Mouse (Mus musculus): ENCODE data around the gene Zfp128. TPM values are rescaled to one million over a fixed set of nuclear protein-coding genes. Genes with fewer than 3 reads are reported as not detected.
"Not testable (repeated sequence)": the region's sequence is repeated elsewhere in the genome, so short reads cannot be mapped to it uniquely, and the experiment has no call there.

Zfp128 gene
- 3.4 and 3.6 TPM in 2 replicates for total RNA-seq (2014; fragmentation: Nextera tagmentation)
- 2.5 and 3.1 TPM in 2 replicates for total RNA-seq (2017)

DNA sequence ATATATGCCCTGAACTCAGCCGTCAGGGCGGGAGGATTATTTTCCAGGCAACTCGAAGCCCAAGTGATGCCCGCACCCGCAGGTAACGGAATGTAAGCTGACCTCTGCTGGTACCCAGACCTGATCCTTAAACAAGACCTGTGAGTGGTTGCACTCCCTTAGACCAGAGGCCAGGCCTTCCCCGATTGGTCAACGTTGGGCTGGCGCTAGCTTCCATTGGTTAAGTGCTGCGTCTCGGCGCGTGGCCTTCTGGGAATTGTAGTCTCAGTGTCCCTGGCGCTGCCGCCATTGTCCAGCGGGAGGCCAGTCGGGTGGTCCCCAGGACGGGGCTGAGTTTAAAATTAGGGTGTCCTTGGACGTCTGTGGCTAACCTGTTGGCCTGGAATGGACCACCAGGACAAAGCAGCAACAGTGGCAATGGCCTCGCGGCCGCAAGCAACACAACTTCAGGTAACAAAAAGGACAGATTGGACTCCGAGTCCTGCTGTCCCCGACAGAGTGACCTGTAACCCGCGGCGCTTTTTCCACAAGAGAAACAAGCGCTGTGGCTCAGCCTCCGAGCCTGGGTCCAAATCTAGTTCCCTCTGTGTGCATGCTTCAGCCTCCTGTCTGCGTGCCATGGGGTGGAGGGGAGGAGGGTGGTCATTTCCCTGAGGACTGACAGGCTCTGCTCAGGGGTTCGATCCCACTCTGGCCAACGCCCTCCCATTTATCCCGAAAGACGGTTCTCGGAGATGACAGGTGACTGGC is at the start of gene Zfp128:
Gene Zfp128, plus strand, starts transcription at position 267 of the 750 bp plus-strand sequence.
- peak; percentile 99 for ATAC-seq (replicated peaks; ENCODE audit: poor library complexity, severe bottlenecking)

DNA sequence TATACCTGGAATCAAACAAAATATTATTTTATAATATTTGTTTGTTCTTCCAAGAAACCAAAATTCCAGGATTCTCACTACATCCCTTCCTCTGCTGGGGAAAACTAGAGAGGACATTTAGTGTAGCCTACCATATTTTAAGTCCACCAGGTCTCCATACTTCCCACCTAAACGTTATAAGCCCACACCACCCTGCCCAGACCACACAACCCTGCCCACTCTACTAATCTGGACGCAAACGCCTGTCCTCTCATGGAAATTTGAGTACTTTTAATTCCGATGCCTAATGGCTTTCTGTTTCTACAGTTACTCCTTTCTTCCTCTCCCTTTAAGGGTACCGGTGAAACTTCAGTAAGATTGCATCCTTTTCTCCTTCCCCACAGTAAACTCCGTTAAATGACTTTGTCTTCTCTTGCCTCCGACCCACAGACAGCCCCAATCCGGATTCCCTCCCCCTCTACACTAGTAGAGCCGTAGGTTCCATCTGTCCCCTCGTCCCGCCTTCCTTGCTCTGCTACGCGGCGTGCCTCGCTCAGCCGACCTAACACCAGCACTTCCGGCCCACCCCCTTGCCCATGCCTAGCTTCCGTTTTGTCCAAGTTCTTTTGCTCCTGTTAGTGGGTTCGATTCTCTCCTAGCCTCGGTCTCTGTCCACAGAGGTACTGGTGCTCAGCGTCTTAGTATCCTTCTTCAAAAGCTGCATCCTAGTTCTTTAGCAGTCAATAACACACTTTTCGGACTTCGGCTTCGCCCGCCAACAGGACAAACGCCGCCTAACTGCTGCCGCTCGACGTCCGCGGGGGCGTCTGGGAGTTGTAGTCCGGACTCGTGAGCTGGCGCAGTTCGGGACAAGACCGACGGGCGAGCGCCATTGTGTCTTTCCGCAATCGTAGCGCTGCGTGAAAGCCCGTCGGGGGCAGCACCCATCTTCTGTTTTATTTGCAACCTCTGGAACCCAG is 46.5 kb upstream of the Zfp128 start, which contains the start of gene Zfp110:
Gene Zfp110, plus strand, starts transcription at position 600 of the 959 bp plus-strand sequence.
- ATAC-seq (replicated peaks; ENCODE audit: poor library complexity, severe bottlenecking), result peak; percentile 95

DNA sequence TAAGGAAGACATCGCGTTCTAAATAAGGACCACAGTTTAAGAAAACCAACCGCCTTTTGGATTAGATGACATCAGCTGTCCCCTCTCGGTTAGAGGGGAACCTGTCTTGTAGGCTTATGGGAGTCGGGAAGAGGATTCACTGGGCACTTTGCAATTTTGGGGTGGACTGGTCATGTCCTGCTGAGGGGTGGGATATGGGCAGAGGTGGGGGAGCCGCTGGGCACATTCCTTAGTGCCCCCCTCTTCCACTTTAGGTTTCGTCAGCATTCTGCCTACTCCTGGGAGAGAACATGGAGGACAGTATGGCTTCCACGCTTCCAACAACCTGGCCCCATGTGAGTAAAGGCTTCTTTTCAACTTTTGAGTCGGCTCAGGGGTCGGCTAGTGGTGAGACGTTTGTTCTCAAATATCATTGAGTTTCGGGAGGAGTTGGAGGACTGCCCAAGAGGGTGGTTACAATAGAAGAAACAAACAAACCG is 45.7 kb upstream of the Zfp128 start:
- peak; percentile 39 for ATAC-seq (replicated peaks; ENCODE audit: poor library complexity, severe bottlenecking)

DNA sequence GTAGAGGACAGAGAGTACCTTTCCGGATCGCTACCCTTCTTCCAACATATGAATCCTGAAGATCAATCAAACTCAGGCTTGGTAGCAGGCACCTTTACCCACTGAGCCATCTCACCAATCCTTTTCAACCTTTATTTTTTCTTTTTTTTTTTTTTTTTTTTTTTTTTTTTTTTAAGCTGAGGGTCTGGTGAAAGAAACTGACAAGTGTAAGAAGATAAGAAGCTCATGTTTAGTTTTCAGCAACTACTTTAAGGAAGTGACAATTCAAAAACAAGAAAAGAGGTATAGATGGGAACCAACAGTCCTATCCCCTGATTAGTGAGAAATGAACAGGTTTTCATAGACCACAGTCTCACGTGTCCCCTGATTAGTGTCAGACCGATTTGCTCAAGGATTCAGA is 45.2 kb upstream of the Zfp128 start:
- ATAC-seq (replicated peaks; ENCODE audit: poor library complexity, severe bottlenecking), result no peak

DNA sequence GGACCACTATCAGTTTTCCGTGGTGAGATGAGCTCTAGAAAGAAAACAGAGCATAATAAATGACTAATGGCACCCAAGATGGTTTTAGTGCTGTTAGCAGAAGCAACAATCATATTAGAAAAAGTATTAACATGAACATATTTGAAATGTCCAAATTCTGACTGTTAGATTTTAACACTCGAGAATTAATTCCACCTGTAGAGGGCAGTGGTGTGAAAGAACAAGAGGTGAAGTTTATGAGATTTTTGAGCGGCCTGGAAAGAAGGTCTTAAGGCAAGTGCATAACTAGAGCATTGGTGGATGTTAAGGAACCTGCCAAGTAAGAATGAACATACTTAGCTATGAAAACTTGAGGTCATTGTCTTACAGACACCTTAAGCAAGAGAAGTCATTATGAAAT is 6.7 kb upstream of the Zfp128 start:
- peak; percentile 74 for ATAC-seq (replicated peaks; ENCODE audit: poor library complexity, severe bottlenecking)

DNA sequence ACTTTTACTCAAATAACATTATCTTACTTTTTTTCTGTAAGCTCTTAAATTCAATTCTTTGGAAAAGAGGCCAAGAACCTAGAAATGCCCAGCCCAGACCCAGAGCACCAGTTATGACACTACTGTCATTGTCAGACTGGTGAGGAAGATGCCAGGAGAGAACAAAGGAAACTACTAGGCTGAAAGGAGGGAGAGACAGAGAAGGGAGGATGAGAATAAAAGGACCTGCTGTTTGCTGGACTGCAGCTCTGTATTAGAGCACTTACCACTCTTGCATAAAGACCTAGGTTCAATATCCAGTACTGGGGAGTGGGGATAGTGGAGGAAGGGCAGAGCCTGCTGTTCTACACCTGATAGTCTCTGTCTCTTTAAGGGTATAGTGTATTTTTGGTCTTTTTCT is 941 bp upstream of the Zfp128 start:
- no peak for ATAC-seq (replicated peaks; ENCODE audit: poor library complexity, severe bottlenecking)

DNA sequence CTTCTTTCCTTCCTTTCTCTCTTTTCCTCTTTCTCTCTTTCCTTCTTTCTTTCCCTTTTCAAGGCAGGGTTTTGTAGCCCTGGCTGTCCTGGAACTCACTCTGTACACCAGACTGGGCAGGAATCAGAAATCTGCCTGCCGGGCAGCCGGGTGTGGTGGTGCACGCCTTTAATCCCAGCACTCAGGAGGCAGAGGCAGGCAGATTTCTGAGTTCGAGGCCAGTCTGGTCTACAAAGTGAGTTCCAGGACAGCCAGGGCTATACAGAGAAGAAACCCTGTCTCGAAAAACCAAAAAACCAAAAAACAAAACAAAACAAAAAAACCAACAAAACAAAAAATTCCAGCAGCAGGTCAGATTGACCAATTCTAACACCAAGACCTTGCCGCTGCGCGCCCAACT is 480 bp upstream of the Zfp128 start:
- ATAC-seq (replicated peaks; ENCODE audit: poor library complexity, severe bottlenecking), result not testable (repeated sequence)

DNA sequence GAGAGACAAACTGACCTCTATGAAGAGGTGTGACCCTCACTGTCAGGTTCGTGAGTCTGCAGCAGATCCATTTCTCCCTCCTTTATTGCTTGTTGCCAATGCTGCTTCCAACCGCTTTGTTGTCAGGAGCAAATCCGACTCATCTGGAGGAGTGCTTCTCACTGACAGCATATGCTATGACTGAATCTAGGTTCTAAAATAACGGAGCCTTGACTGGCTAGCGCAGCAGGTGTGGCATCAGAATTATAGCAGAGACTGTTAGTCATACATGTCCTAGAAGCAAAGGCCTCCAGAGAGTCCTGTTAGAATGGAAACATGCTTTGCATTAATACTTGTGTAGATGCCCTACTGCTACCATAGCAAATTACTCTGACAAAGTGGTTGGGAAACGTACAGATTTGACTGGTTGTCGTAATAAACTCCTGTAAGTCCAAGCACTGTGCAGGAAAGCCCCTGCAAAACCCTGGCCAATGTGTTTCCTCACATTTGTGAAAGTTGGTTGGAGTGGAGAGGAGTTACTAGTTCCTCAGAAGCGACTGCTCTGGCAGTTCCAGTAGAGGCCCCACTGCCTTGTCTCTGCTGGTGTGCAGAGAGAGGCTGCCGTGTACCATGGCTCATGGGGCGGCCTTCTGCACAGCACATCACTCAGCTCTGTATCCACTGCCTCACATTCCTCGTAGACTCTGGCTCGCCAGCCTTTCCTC is 5.7 kb downstream of the Zfp128 start:
- ATAC-seq (replicated peaks; ENCODE audit: poor library complexity, severe bottlenecking), result peak; percentile 67

DNA sequence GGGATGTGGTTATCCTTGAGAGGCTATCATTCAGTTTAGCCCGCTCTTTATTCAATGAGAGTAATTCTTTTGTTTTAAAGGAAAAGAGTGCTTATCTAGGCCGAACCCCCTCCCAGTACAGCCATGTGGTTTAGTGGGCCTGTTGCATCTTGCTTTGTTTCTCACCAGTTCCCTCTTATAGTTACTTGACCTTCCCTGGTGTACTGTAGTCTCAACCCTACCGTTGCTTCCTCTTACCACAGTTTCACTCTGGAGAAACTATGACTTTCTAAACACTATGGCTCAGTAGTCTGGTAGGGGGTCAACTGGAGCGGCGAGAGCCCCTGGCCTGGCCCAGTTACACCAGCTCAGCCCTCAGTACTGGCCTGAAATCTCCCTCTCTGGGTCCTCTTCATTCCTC is 6.6 kb downstream of the Zfp128 start:
- ATAC-seq (replicated peaks; ENCODE audit: poor library complexity, severe bottlenecking), result peak; percentile 88

DNA sequence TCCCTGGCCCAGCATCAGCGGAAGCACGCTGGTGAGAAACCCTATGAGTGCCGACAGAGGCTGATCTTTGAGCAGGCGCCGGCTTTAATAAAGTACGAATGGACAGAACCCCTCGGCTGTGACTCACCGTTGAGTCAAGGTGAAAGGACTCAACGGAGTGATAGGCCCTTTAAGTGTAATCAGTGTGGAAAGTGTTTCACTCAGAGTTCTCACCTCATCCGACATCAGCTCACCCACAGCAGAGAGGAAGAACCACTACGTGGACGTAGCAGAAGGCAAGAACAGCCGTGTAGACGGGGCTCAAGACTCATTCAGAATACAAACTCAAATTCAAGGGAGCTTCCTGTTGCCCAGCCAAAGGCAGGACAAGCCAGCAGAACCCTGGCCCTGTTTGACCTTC is 10.0 kb downstream of the Zfp128 start:
- no peak for ATAC-seq (replicated peaks; ENCODE audit: poor library complexity, severe bottlenecking)

DNA sequence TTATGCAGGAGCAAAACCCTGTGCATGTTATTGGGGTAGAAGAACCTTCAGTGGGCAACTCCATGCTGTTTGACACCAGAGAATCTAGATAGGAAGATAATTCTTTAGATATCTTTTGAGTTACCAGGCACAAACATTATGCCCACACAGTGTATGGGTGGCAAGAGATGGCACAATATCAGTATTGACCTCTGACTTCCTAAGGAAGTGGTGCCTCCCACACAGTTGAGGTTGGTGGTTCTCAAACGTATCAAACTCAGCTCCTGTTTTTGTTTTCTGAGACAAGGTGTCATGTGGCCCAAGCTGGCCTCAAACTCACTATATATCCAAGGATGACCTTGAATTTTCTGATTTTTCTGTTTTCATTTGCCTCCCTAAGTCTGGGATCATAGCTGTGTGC is 10.4 kb downstream of the Zfp128 start:
- 0 out of 2 replicates have a peak, but pooled peaks have one; percentile 20 for ATAC-seq (replicated peaks; ENCODE audit: poor library complexity, severe bottlenecking)

DNA sequence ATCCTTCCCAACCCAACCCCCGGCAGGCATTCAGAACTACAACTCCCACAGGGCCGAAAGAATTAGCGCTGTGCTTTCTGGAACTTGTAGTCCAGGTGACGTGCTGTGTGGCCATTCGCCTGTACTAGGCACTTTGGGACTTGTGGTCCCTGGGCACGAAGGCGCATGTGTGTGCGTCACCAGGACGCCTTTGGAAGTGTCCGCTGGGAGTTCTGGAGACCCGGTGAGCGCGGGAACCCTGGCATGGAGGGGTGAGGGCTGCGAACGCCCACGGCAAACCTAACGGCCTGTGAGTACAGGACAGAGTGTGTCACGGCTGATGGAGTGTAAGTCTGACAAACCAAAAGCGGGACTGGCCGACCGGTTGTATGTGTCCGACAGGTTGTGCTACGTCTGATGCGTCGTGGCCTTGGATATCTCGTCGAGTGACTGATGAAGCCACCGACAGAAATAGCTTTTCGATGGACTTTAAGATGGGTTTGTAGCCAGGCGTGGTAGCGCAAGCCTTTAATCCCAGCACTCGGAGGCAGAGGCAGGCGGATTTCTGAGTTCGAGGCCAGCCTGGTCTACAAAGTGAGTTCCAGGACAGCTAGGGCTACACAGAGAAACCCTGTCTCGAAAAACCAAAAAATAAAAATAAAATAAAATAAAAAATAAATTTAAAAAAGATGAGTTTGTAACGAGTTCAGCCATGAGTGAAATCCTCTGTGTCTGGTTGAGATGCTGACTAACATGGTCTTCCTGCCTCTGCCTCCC is 16.9 kb downstream of the Zfp128 start, which contains the start of gene Zscan22:
Gene Zscan22, plus strand, starts transcription at position 161 of the 756 bp plus-strand sequence.
- peak; percentile 100 for ATAC-seq (replicated peaks; ENCODE audit: poor library complexity, severe bottlenecking)

DNA sequence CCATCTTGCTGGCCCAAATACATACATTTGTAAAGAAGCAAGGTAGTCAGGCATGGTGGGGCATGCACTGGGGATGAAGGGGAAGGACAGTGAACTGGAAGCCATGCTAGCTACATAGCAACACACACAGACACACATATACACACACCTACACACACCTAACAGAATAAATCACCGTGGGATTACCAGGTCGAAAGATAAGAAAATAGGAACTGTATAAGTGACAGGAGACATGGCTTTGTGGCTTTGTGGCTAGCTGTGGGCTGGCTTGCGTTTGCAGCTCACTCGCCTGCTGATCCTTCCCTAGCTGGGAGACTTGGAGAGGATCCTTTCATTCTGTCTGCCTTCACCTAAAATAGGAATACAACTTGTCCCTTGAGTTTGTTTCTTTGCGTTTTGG is 20.5 kb downstream of the Zfp128 start:
- ATAC-seq (replicated peaks; ENCODE audit: poor library complexity, severe bottlenecking), result no peak

DNA sequence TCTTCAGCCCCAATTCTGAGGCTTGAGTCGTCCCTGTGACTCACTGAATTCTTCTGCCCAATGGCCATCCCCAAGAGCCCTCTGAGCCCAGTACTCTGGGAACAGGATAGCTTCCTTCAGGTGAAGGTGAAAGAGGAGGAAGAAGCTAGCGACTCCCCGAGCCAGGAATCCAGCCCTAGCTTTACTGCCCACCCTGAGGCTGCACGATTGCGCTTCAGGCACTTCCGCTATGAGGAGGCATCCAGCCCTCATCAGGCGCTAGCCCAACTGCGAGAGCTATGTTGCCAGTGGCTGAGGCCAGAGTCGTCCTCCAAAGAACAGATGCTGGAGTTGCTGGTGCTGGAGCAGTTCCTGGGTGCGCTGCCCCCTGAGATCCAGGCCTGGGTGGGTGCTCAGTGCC is 22.6 kb downstream of the Zfp128 start:
- ATAC-seq (replicated peaks; ENCODE audit: poor library complexity, severe bottlenecking), result peak; percentile 90

DNA sequence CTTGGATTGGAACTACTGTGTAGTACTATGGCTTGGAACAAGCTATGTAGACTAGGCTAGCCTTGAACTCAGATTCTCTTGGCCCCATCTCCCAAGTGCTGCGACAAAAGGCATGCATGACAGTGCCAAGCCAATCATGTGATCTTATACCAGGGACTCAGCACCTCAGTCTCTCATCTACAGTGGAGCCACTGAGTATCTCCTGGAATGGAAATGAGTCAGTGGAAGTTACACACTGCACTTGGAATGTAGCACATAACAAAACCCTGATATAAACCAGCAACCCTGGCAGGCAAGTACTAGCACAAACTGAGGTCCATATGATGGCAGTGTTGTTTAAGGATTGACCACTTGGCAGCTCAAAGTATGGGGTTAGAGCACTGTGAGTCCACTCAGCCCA is 24.2 kb downstream of the Zfp128 start:
- ATAC-seq (replicated peaks; ENCODE audit: poor library complexity, severe bottlenecking), result no peak

DNA sequence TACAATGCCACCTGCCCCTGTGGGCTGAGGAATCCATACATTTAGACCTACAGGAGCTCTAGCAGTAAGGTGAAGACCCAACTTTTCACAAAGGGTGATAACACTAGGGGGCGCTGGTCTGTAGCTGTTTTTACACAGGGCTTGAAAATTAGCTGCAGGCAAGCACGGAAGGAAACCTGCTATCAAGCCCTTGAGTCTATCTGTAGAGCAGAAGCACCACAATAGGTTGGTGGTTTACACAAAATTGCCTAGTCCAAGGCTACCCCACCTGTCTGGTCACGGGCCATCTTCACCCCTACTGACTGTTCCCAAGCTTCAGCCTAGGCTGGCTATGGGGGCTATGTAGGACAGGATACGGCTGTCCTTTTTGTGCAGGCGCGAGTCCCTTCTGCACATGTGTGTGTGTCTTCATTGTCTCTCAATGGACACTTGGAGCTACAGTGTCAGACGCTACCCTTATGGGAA is 28.6 kb downstream of the Zfp128 start:
- peak; percentile 69 for ATAC-seq (replicated peaks; ENCODE audit: poor library complexity, severe bottlenecking)

DNA sequence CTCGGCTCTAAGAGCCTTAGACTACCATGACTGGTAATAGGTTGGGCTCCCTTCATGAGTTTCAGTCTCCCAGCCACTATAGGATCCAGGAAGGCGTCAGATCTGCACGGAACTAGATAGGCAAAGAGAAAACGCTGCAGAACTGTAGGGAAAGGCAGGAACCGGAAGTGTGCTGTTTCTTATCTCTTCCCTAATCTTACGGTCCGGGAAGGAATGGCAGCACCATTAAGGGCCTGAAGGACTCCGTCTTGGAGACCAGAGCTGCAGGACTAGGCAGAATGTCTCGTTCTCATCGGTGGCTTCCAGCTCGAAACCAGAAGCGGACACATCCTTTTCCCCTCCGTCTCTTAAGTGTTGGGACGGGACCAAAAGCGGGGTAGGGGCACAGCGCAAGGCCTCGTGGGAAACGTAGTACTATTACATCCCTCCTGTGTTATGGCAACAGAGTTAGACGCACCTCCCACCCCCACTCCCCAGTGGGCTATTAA is 29.2 kb downstream of the Zfp128 start:
- ATAC-seq (replicated peaks; ENCODE audit: poor library complexity, severe bottlenecking), result peak; percentile 75

DNA sequence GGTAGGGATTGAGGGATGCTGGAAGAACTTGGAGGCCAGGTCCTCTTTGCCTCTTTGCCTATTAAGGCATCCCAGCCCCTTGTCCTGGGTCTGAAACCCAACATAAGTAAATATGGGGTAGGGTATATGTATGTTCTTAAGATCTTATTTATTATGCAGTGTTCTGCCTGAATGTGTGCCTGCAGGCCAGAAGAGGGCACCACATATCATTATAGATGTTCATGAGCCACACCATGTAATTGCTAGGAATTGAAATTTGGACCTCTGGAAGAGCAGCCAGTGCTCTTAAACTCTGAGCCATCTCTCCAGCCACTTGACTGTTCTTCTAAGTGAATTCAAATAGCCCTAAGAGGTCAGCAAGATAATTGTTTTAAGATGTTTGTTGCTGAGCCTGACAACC is 32.6 kb downstream of the Zfp128 start:
- no peak for ATAC-seq (replicated peaks; ENCODE audit: poor library complexity, severe bottlenecking)

DNA sequence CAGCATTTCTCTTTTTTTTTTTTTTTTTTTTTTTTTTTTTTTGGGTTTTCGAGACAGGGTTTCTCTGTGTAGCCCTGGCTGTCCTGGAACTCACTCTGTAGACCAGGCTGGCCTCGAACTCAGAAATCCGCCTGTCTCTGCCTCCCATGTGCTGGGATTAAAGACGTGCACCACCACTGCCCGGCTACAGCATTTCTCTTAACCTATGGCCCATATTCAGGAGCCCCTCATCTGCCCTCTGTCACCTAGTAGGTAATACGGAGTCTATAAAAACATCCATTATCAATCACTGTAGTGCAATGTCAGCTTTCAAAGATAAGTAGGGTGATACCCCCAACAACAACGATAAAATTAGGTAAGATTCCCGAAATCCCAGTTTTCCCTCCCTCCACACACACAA is 39.5 kb downstream of the Zfp128 start:
- ATAC-seq (replicated peaks; ENCODE audit: poor library complexity, severe bottlenecking), result not testable (repeated sequence)

Data from granulocyte monocyte progenitor cell, adult 5-6 weeks (primary cell).